Mouse (Mus musculus) CH12.LX (cell line): ENCODE data around the gene Nup188. TPM values are rescaled to one million over a fixed set of nuclear protein-coding genes. Genes with fewer than 3 reads are reported as not detected.

Source experiments
- DNase-seq: peaks from one replicate; pipeline ENCODE4 v3.0.0-alpha.2; 2013; ENCODE audit errors: extremely low read depth
- H3K27ac ChIP-seq: 2 replicates; pipeline ENCODE4 v1.5.1; 2012; ENCODE audit warnings: low read depth, mild to moderate bottlenecking, control low read depth, moderate library complexity; ENCODE audit not compliant: insufficient read depth
- H3K27me3 ChIP-seq: replicated peaks from 2 replicates; pipeline ENCODE3; 2012; ENCODE audit warnings: inconsistent platforms
- H3K36me3 ChIP-seq, 2 experiments: replicated peaks in 1 of 2; 2 replicates each; pipeline versions ENCODE3 to v1.6.1; 2012; ENCODE audit warnings: inconsistent platforms in 1 of 2, low read length in 1 of 2, mild to moderate bottlenecking in 1 of 2, mixed read lengths in 1 of 2, moderate library complexity in 1 of 2; ENCODE audit not compliant: control insufficient read depth in 1 of 2, insufficient read depth in 1 of 2
- H3K4me1 ChIP-seq, 2 experiments: 2 replicates each; pipeline ENCODE4 v1.6.1; 2012; ENCODE audit warnings: inconsistent platforms in 1 of 2, moderate library complexity in 1 of 2; ENCODE audit not compliant: insufficient read depth in 2 of 2, control insufficient read depth in 1 of 2
- H3K4me2 ChIP-seq: 2 replicates; pipeline ENCODE4 v1.6.1; 2012; ENCODE audit warnings: low read depth, mild to moderate bottlenecking, control low read depth; ENCODE audit not compliant: poor library complexity, insufficient read depth, severe bottlenecking
- H3K4me3 ChIP-seq, 3 experiments: fragments of 150-350 bp in 1 of 3; sonication (generic) in 1 of 3; replicated peaks in 1 of 3; 2 replicates each; pipeline versions ENCODE3 to v1.5.1; 2011 to 2012; ENCODE audit warnings: low read depth in 2 of 3, low read length in 2 of 3, mild to moderate bottlenecking in 2 of 3, moderate library complexity in 2 of 3, control low read depth in 1 of 3, improper control_type of control experiment in 1 of 3, inconsistent platforms in 1 of 3, mixed read lengths in 1 of 3; ENCODE audit not compliant: poor library complexity in 1 of 3
- H3K79me2 ChIP-seq: replicated peaks from 2 replicates; pipeline ENCODE4 v1.6.1; 2012; ENCODE audit warnings: mild to moderate bottlenecking, moderate library complexity; ENCODE audit not compliant: control insufficient read depth, poor library complexity, insufficient read depth, severe bottlenecking; ENCODE audit errors: extremely low read depth
- H3K9ac ChIP-seq: 2 replicates; pipeline ENCODE4 v1.6.1; 2012; ENCODE audit warnings: low read depth, mild to moderate bottlenecking, control low read depth, moderate library complexity; ENCODE audit not compliant: insufficient read depth
- H3K9me3 ChIP-seq: replicated peaks from 2 replicates; pipeline ENCODE3; 2012; ENCODE audit warnings: low read length, inconsistent platforms, mixed read lengths
- BHLHE40 ChIP-seq: IDR thresholded peaks from 2 replicates; pipeline ENCODE4 v1.6.1; 2011; ENCODE audit warnings: mild to moderate bottlenecking, low read depth, low read length, improper control_type of control experiment
- CHD1 ChIP-seq: IDR thresholded peaks from 2 replicates; pipeline ENCODE4 v1.6.1; 2012; ENCODE audit warnings: low read depth, low read length, improper control_type of control experiment, inconsistent platforms
- CHD2 ChIP-seq: IDR thresholded peaks from 2 replicates; pipeline ENCODE4 v1.6.1; 2011; ENCODE audit warnings: low read length, improper control_type of control experiment
- CTCF ChIP-seq, 2 experiments: IDR thresholded peaks in 1 of 2; conservative IDR thresholded peaks in 1 of 2; 2 replicates each; pipeline ENCODE4 v1.5.1; 2011 to 2012; ENCODE audit warnings: low read depth in 2 of 2, low read length in 2 of 2, improper control_type of control experiment in 1 of 2, inconsistent platforms in 1 of 2, mild to moderate bottlenecking in 1 of 2, moderate library complexity in 1 of 2
- E2F4 ChIP-seq: IDR thresholded peaks from 2 replicates; pipeline ENCODE4 v1.6.1; 2011; ENCODE audit warnings: low read depth, low read length, improper control_type of control experiment; ENCODE audit not compliant: insufficient replicate concordance
- ELF1 ChIP-seq: IDR thresholded peaks from 2 replicates; pipeline ENCODE4 v1.6.1; 2014; ENCODE audit warnings: low read depth, mild to moderate bottlenecking, inconsistent platforms, low read length, improper control_type of control experiment
- EP300 ChIP-seq: IDR thresholded peaks from 2 replicates; pipeline ENCODE4 v1.6.1; 2011; ENCODE audit warnings: low read length, improper control_type of control experiment
- GABPA ChIP-seq: IDR thresholded peaks from 2 replicates; pipeline ENCODE4 v1.6.1; 2012; ENCODE audit warnings: low read depth, low read length, improper control_type of control experiment, inconsistent platforms; ENCODE audit not compliant: insufficient replicate concordance
- HCFC1 ChIP-seq: IDR thresholded peaks from 2 replicates; pipeline ENCODE4 v1.6.1; 2012; ENCODE audit warnings: low read depth, mild to moderate bottlenecking, inconsistent platforms, low read length, improper control_type of control experiment
- JUN ChIP-seq: IDR thresholded peaks from 2 replicates; pipeline ENCODE4 v1.6.1; 2011; ENCODE audit warnings: low read depth, mild to moderate bottlenecking, low read length, improper control_type of control experiment, moderate library complexity; ENCODE audit not compliant: insufficient read depth
- JUND ChIP-seq: conservative IDR thresholded peaks from 2 replicates; pipeline ENCODE4 v1.6.1; 2011; ENCODE audit warnings: low read depth, low read length, improper control_type of control experiment
- KAT2A ChIP-seq: IDR thresholded peaks from 2 replicates; pipeline ENCODE4 v1.6.1; 2012; ENCODE audit warnings: low read length, improper control_type of control experiment, inconsistent platforms; ENCODE audit not compliant: insufficient replicate concordance
- MAFK ChIP-seq: IDR thresholded peaks from 2 replicates; pipeline ENCODE4 v1.6.1; 2011; ENCODE audit warnings: low read length, improper control_type of control experiment; ENCODE audit not compliant: insufficient replicate concordance
- MAX ChIP-seq: IDR thresholded peaks from 2 replicates; pipeline ENCODE4 v1.6.1; 2011; ENCODE audit warnings: low read length, improper control_type of control experiment
- MEF2A ChIP-seq: IDR thresholded peaks from 2 replicates; pipeline ENCODE4 v1.6.1; 2014; ENCODE audit warnings: low read depth, mild to moderate bottlenecking, inconsistent platforms, low read length, improper control_type of control experiment, borderline replicate concordance
- MXI1 ChIP-seq: IDR thresholded peaks from 2 replicates; pipeline ENCODE4 v1.6.1; 2011; ENCODE audit warnings: mild to moderate bottlenecking, low read depth, low read length, improper control_type of control experiment
- MYC ChIP-seq: IDR thresholded peaks from 2 replicates; pipeline ENCODE4 v1.6.1; 2011; ENCODE audit warnings: low read depth, mild to moderate bottlenecking, improper control_type of control experiment, low read length
- NELFE ChIP-seq: IDR thresholded peaks from 2 replicates; pipeline ENCODE4 v1.6.1; 2011; ENCODE audit warnings: low read depth, low read length, improper control_type of control experiment
- NRF1 ChIP-seq: IDR thresholded peaks from 2 replicates; pipeline ENCODE4 v1.6.1; 2014; ENCODE audit warnings: low read depth, mild to moderate bottlenecking, inconsistent platforms, low read length, improper control_type of control experiment, moderate library complexity
- POLR2A ChIP-seq: IDR thresholded peaks from 2 replicates; pipeline ENCODE4 v1.6.1; 2011; ENCODE audit warnings: low read depth, mild to moderate bottlenecking, improper control_type of control experiment, low read length
- RCOR1 ChIP-seq: conservative IDR thresholded peaks from 2 replicates; pipeline ENCODE4 v1.6.1; 2012; ENCODE audit warnings: low read depth, mild to moderate bottlenecking, inconsistent platforms, low read length, improper control_type of control experiment
- SIN3A ChIP-seq: IDR thresholded peaks from 2 replicates; pipeline ENCODE4 v1.6.1; 2012; ENCODE audit warnings: low read length, improper control_type of control experiment, inconsistent platforms
- TBP ChIP-seq: conservative IDR thresholded peaks from 2 replicates; pipeline ENCODE4 v1.6.1; 2011; ENCODE audit warnings: low read depth, low read length, improper control_type of control experiment
- TCF12 ChIP-seq: IDR thresholded peaks from 2 replicates; pipeline ENCODE4 v1.6.1; 2014; ENCODE audit warnings: low read depth, mild to moderate bottlenecking, inconsistent platforms, low read length, improper control_type of control experiment
- USF1 ChIP-seq: IDR thresholded peaks from 2 replicates; pipeline ENCODE4 v1.6.1; 2014; ENCODE audit warnings: low read depth, mild to moderate bottlenecking, inconsistent platforms, low read length, improper control_type of control experiment
- ZC3H11A ChIP-seq: IDR thresholded peaks from 2 replicates; pipeline ENCODE4 v1.6.1; 2012; ENCODE audit warnings: low read depth, mild to moderate bottlenecking, inconsistent platforms, low read length, improper control_type of control experiment
- ZMIZ1 ChIP-seq: IDR thresholded peaks from 2 replicates; pipeline ENCODE4 v1.6.1; 2012; ENCODE audit warnings: low read depth, mild to moderate bottlenecking, inconsistent platforms, low read length, improper control_type of control experiment
- ZNF384 ChIP-seq: IDR thresholded peaks from 2 replicates; pipeline ENCODE4 v1.6.1; 2012; ENCODE audit warnings: low read depth, low read length, improper control_type of control experiment, inconsistent platforms
- dilution Hi-C: fragments of 300-500 bp; cut with MboI; formaldehyde crosslinking; loops from 2 replicates; pipeline ENCODE4 v1.14.3; 2020; ENCODE audit warnings: low sequenced_read_pairs; ENCODE audit not compliant: extremely low pct_unique_long_range_greater_than_20kb, extremely low pct_ligation_motif_present
- in situ Hi-C: fragments of 300-500 bp; cut with MboI; formaldehyde crosslinking; loops from 3 replicates; pipeline ENCODE4 v1.14.3; 2019; ENCODE audit warnings: low sequenced_read_pairs, low pct_ligation_motif_present, low pct_unique_long_range_greater_than_20kb, mixed read lengths
- polyA plus RNA-seq: library from polyadenylated mRNA; unstranded; fragments of >175 nt; gene quantifications from 2 replicates; pipeline ENCODE4 v1.2.1, GENCODE M21; 2012; ENCODE audit warnings: low read depth; ENCODE audit not compliant: insufficient read length
- total RNA-seq, 2 experiments: library from RNA; depleted of rRNA; stranded (reverse); fragments of 300-350 nt in 1 of 2; fragments of >200 nt in 1 of 2; gene quantifications; 2 replicates each; pipeline ENCODE4 v1.2.3; 2012 to 2014

Nup188 gene
- total and polyA plus RNA-seq, 3 experiments: 19.7 to 58.8 (median 47.6) TPM

DNA sequence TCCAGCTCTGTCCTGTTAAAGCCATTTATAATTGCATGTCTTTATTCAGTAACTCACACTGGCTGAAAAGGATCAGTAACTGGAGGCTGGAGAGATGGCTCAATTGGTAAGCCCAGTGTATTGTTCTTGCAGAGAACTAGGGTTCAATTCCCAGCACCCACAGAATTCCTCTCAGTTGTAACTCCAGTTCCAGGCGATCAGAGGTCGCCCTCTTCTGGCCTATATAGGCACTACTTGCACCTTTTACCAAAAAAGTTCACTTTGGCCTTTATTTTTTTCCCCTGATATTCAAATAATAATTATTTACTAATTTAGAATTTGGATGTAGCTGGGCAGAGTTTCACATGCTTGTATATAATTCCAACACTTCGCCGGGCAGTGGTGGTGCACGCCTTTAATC is 76.7 kb downstream of the Nup188 start:
- peaks cover 3 to 15% of the 10 kb centered on the region in 2 experiments for H3K36me3 ChIP-seq
- peaks cover 6% of the 10 kb centered on the region for H3K9me3 ChIP-seq
- no peak overlapping the region for H3K4me3 ChIP-seq
- no peak overlapping the region for H3K9ac ChIP-seq
- no peak for TF ChIP-seq TCF12
- peak; percentile 28 to 44; a peak in 3 of 4 replicates for TF ChIP-seq CTCF (conservative IDR thresholded peaks at IDR 0.05 in 1 of 2, IDR thresholded peaks at IDR 0.05 in 1 of 2; ENCODE audit: low read depth in 2 of 2, low read length in 2 of 2)
- TF ChIP-seq, all 38 proteins: peak for 1
- dilution Hi-C loops (no loop called here), in situ Hi-C loops (no loop called here)
- peak; percentile 15 for DNase-seq
- no peak overlapping the region for H3K4me2 ChIP-seq
- no peak overlapping the region for H3K27ac ChIP-seq
- H3K4me1 ChIP-seq: peaks cover 13 to 27% of the 10 kb centered on the region in 2 experiments
- no peaks in the 10 kb centered on the region for H3K27me3 ChIP-seq
- no peaks in the 10 kb centered on the region for H3K79me2 ChIP-seq

DNA sequence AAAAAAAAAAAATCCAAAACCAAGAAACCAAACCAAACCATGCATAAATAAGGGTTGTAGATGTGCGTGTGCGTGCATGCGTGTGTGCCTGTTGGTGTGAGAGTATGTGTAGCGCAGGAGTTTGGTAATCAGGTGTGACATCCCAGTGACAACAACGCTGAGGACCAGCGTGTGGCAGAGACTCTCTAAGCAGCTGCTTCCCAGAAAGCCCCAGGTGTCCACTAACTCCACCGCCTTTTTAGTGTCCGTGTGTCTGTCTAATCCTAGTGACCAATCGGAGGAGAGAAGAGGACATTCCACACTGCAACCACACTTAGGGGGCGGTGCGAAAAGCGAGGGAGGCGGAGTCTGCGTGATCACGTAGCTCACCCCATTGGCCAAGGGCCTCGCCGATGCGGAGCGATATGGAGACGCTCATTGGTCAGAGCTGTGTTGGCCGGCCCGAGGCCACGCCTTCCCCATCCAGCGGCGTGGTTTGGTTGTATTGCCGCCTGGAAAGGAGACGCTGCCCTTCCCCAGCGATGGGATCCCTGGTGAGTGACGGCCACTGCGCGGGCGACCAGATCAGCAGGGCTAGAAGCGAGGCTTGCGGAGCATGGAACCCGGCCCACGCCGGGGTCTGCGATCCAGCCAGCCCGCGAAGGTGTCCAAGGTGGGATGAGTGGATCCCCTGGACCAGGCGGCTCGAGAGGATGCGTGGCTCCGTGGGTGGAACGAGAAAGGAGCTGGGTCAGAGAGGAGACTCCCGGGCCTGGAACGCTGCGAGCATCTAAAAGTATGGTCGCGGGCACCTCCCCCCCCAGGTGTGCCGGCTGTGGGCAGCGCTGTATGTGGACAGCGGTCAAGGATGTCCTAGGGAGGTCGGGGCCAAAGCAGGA is 77.8 kb downstream of the Nup188 start, which contains the start of gene Miga2:
Miga2 (plus strand) TSS at position 461 of the 878 bp plus-strand sequence.
- dilution Hi-C loops (no loop called here), in situ Hi-C loops (no loop called here)
- peaks cover 13 to 27% of the 10 kb centered on the region in 2 experiments for H3K36me3 ChIP-seq
- TF ChIP-seq KAT2A (no peak), EP300 (no peak), GABPA (no peak), MAFK (no peak), POLR2A (peak; percentile 66), RCOR1 (no peak), NELFE (peak; percentile 45), MXI1 (peak; percentile 84; the same call in 1 of the 2 replicates), JUN (no peak), USF1 (no peak), TBP (peak; percentile 83), CHD1 (no peak), MYC (peak; percentile 55; the same call in 1 of the 2 replicates), SIN3A (peak; percentile 92), NRF1 (0 out of 2 replicates have a peak, but pooled peaks have one; percentile 24), ZNF384 (peak; percentile 97; the same call in 1 of the 2 replicates), CHD2 (peak; percentile 74), JUND (no peak), HCFC1 (peak; percentile 70), BHLHE40 (peak; percentile 51; the same call in 1 of the 2 replicates), MAX (peak; percentile 63), ZMIZ1 (no peak), TCF12 (peak; percentile 62), E2F4 (no peak), ELF1 (no peak; the same call in 1 of the 2 replicates), ZC3H11A (no peak), MEF2A (no peak)
- peaks cover 10 to 20% of the 10 kb centered on the region in 2 experiments; a peak in 3 of 4 replicates for H3K4me1 ChIP-seq
- no peaks in the 10 kb centered on the region for H3K79me2 ChIP-seq
- H3K27me3 ChIP-seq: no peaks in the 10 kb centered on the region
- peak within 1 kb of the TSS; percentile 80 to 88 (median 82) for H3K4me3 ChIP-seq
- DNase-seq: peak; percentile 99
- peak within 1 kb of the TSS; percentile 54 for H3K4me2 ChIP-seq
- H3K9me3 ChIP-seq: peaks cover 6% of the 10 kb centered on the region
- peak within 1 kb of the TSS; percentile 62 for H3K9ac ChIP-seq
- no peak within 1 kb of the TSS for H3K27ac ChIP-seq
